Mouse (Mus musculus): ENCODE measurements at regions not wholly inside any gene's neighbourhood (a gene's known extent, or its start where the extent isn't known, plus 50 kb on each side); places are given as distances from the start of the nearest gene placed in this dataset.

- 78% methylated on average over 10 of the region's 10 CpGs for WGBS
- TF ChIP-seq POLR2A (IDR thresholded peaks at IDR 0.05; ENCODE audit: extremely low read depth, insufficient read depth, low read length) (no peak), CTCF (IDR thresholded peaks at IDR 0.05; ENCODE audit: low read depth, low read length) (no peak)
Measured at GRCm38 (mm10) chr8:89570639-89571325, 526.8 kb upstream of the Sall1 start.

DNA sequence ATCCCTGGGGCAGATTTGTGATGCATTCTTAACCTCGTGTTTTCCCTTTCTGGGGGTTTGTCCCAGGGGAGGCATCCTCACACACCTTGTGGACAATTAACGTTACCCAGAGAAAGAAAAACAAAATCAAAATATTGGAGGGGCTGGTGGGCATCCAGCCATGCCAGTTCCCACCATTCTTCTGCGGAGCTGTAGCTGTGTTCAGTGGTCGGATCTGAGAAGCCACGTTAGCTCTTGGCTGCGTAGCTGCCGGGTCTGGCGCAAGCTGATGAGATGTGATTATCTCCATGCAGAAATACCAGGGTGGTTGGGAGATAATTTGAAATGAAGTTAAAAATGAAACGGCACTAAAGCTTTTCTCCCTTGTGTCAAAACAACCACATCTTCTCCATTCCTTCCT lies 525.4 kb upstream of the Sall1 start:
- no peak overlapping the region for H3K9ac ChIP-seq (ENCODE audit: low read depth, low read length)
- H3K4me3 ChIP-seq (ENCODE audit: insufficient read depth, low read depth, low read length), result no peak overlapping the region
- H3K79me2 ChIP-seq (ENCODE audit: control insufficient read depth, insufficient read depth, low read length), result no peaks in the 10 kb centered on the region
- no peak overlapping the region for H3K27ac ChIP-seq (replicated peaks; ENCODE audit: insufficient read depth, low read depth, low read length)
- H3K36me3 ChIP-seq (ENCODE audit: control insufficient read depth, insufficient read depth, low read length), result no peaks in the 10 kb centered on the region
- WGBS, result 80% methylated on average over 9 of the region's 9 CpGs
- no peaks in the 10 kb centered on the region for H3K4me1 ChIP-seq (ENCODE audit: control insufficient read depth, insufficient read depth, low read length)
- no peak for TF ChIP-seq CTCF (IDR thresholded peaks at IDR 0.05; ENCODE audit: low read depth, low read length)
- no peak for TF ChIP-seq POLR2A (IDR thresholded peaks at IDR 0.05; ENCODE audit: extremely low read depth, insufficient read depth, low read length)
- H3K27me3 ChIP-seq (ENCODE audit: control insufficient read depth, insufficient read depth, low read length), result no peaks in the 10 kb centered on the region; the same call in 1 of the 2 replicates
- DNase-seq (ENCODE audit: extremely low read depth, low read depth, low spot score), result no peak

More at GRCm38 (mm10) chr8:89570639-89571325, 526.8 kb upstream of the Sall1 start:
- Histone ChIP-seq H3K4me3 (ENCODE audit: insufficient read depth, low read depth, low read length) (no peak overlapping the region), H3K27me3 (ENCODE audit: control insufficient read depth, insufficient read depth, low read length) (no peaks in the 10 kb centered on the region; the same call in 1 of the 2 replicates), H3K4me1 (ENCODE audit: control insufficient read depth, insufficient read depth, low read length) (no peaks in the 10 kb centered on the region), H3K79me2 (ENCODE audit: control insufficient read depth, insufficient read depth, low read length) (no peaks in the 10 kb centered on the region), H3K27ac (replicated peaks; ENCODE audit: insufficient read depth, low read depth, low read length) (no peak overlapping the region), H3K36me3 (ENCODE audit: control insufficient read depth, insufficient read depth, low read length) (no peaks in the 10 kb centered on the region), H3K9ac (ENCODE audit: low read depth, low read length) (no peak overlapping the region)
- DNase-seq (ENCODE audit: extremely low read depth, low read depth, low spot score), result no peak

DNA sequence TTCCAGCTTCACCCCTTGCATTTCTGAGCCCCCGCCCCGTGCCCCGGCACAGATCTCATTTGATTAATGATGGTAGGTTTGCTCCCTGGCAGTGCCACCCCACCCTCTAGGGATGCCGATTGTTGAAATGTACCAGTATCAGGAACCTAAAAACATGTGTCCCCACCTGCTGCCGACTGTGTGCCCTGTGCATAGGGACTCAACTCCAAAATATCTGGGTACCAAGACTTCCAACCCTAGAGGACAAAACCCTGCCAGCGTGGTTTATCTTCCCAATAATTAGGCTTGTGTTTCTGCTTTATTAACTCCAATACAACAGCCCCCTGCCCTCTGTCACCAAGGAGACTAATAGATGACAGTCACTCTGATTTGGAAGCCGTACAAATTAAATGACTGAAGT lies 524.7 kb upstream of the Sall1 start:
- TF ChIP-seq CTCF (IDR thresholded peaks at IDR 0.05; ENCODE audit: low read depth, low read length), result no peak
- TF ChIP-seq POLR2A (IDR thresholded peaks at IDR 0.05; ENCODE audit: extremely low read depth, insufficient read depth, low read length), result no peak
- DNase-seq (ENCODE audit: extremely low read depth, low read depth, low spot score), result no peak
- no peaks in the 10 kb centered on the region for H3K79me2 ChIP-seq (ENCODE audit: control insufficient read depth, insufficient read depth, low read length)
- H3K36me3 ChIP-seq (ENCODE audit: control insufficient read depth, insufficient read depth, low read length), result no peaks in the 10 kb centered on the region
- no peak overlapping the region for H3K27ac ChIP-seq (replicated peaks; ENCODE audit: insufficient read depth, low read depth, low read length)
- no peak overlapping the region for H3K9ac ChIP-seq (ENCODE audit: low read depth, low read length)
- H3K27me3 ChIP-seq (ENCODE audit: control insufficient read depth, insufficient read depth, low read length), result no peaks in the 10 kb centered on the region; the same call in 1 of the 2 replicates
- no peaks in the 10 kb centered on the region for H3K4me1 ChIP-seq (ENCODE audit: control insufficient read depth, insufficient read depth, low read length)
- WGBS, result 81% methylated on average over 7 of the region's 7 CpGs
- H3K4me3 ChIP-seq (ENCODE audit: insufficient read depth, low read depth, low read length), result no peak overlapping the region

GRCm38 (mm10) chr8:89566986-89567385 lies 523.0 kb upstream of the Sall1 start:
- H3K27ac ChIP-seq (replicated peaks; ENCODE audit: insufficient read depth, low read depth, low read length), result no peak overlapping the region
- H3K4me3 ChIP-seq (ENCODE audit: insufficient read depth, low read depth, low read length), result no peak overlapping the region
- no peaks in the 10 kb centered on the region; the same call in 1 of the 2 replicates for H3K27me3 ChIP-seq (ENCODE audit: control insufficient read depth, insufficient read depth, low read length)
- DNase-seq (ENCODE audit: extremely low read depth, low read depth, low spot score), result no peak
- TF ChIP-seq POLR2A (IDR thresholded peaks at IDR 0.05; ENCODE audit: extremely low read depth, insufficient read depth, low read length) (no peak), CTCF (IDR thresholded peaks at IDR 0.05; ENCODE audit: low read depth, low read length) (no peak)
- no peak overlapping the region for H3K9ac ChIP-seq (ENCODE audit: low read depth, low read length)
- 83% methylated on average over 7 of the region's 7 CpGs for WGBS
- no peaks in the 10 kb centered on the region for H3K4me1 ChIP-seq (ENCODE audit: control insufficient read depth, insufficient read depth, low read length)
- no peaks in the 10 kb centered on the region for H3K36me3 ChIP-seq (ENCODE audit: control insufficient read depth, insufficient read depth, low read length)
- no peaks in the 10 kb centered on the region for H3K79me2 ChIP-seq (ENCODE audit: control insufficient read depth, insufficient read depth, low read length)

GRCm38 (mm10) chr8:89566461-89566860 lies 522.5 kb upstream of the Sall1 start:
- no peak for DNase-seq (ENCODE audit: extremely low read depth, low read depth, low spot score)
- WGBS, result 80% methylated on average over 4 of the region's 4 CpGs
- Histone ChIP-seq H3K4me1 (ENCODE audit: control insufficient read depth, insufficient read depth, low read length) (no peaks in the 10 kb centered on the region), H3K27me3 (ENCODE audit: control insufficient read depth, insufficient read depth, low read length) (no peaks in the 10 kb centered on the region; the same call in 1 of the 2 replicates), H3K36me3 (ENCODE audit: control insufficient read depth, insufficient read depth, low read length) (no peaks in the 10 kb centered on the region), H3K27ac (replicated peaks; ENCODE audit: insufficient read depth, low read depth, low read length) (no peak overlapping the region), H3K9ac (ENCODE audit: low read depth, low read length) (no peak overlapping the region), H3K4me3 (ENCODE audit: insufficient read depth, low read depth, low read length) (no peak overlapping the region), H3K79me2 (ENCODE audit: control insufficient read depth, insufficient read depth, low read length) (no peaks in the 10 kb centered on the region)
- TF ChIP-seq CTCF (IDR thresholded peaks at IDR 0.05; ENCODE audit: low read depth, low read length) (no peak), POLR2A (IDR thresholded peaks at IDR 0.05; ENCODE audit: extremely low read depth, insufficient read depth, low read length) (no peak)

DNA sequence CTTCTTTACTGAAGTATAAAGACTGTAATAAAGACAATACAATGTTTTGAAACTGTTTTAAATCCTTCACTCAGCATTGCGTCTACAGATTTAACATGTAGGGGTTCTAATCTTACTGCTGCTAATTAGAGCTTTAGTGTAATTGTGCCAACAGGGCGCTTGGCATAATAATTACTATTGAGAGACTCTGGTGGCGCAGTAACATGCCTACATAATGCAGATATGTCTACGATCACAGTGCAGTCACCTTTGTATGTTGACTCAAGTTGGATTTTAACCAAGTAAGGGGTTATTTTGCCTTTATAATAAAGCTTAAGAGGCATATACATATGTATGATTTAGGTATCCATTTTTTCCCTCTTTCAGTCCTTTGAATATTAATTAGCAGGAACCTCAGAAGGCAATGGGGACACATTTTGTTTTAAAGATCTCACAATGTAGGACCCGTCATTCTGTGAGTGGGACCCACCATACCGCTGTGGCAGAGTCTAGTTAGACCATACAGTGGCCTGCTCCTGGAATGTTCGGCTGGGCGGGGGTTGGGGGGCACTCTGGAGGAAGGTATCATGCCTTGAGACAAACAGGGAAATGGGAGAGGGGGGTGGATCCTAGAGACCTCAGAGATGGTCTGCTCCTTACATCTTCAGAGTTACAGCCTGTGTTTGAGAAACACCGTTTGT lies 521.3 kb upstream of the Sall1 start:
- Histone ChIP-seq H3K27ac (replicated peaks; ENCODE audit: insufficient read depth, low read depth, low read length) (no peak overlapping the region), H3K79me2 (ENCODE audit: control insufficient read depth, insufficient read depth, low read length) (no peaks in the 10 kb centered on the region), H3K27me3 (ENCODE audit: control insufficient read depth, insufficient read depth, low read length) (no peaks in the 10 kb centered on the region; the same call in 1 of the 2 replicates), H3K36me3 (ENCODE audit: control insufficient read depth, insufficient read depth, low read length) (no peaks in the 10 kb centered on the region), H3K4me3 (ENCODE audit: insufficient read depth, low read depth, low read length) (no peak overlapping the region), H3K4me1 (ENCODE audit: control insufficient read depth, insufficient read depth, low read length) (no peaks in the 10 kb centered on the region), H3K9ac (ENCODE audit: low read depth, low read length) (no peak overlapping the region)
- DNase-seq (ENCODE audit: extremely low read depth, low read depth, low spot score), result no peak
- TF ChIP-seq POLR2A (IDR thresholded peaks at IDR 0.05; ENCODE audit: extremely low read depth, insufficient read depth, low read length), result no peak
- 85% methylated on average over 9 of the region's 9 CpGs for WGBS
